Mouse (Mus musculus) cerebellum, postnatal 36 days (tissue): ENCODE data around the gene Brpf3.
A peak's percentile ranks its signal among the peaks of the same experiment; 100 is the strongest.
"Not testable (repeated sequence)": the region's sequence is repeated elsewhere in the genome, so short reads cannot be mapped to it uniquely, and the experiment has no call there.

Experiments
- DNase-seq, 2 experiments: peaks; one replicate each; pipeline ENCODE4 v3.0.0; 2021 to 2022; ENCODE audit warnings: mixed read lengths in 2 of 2

Gene Brpf3

GRCm38 (mm10) chr17:28800671-28801412, at the start of gene Brpf3:
Gene Brpf3, plus strand, starts transcription at chr17:28801090.
- peak; percentile 69 to 82 for DNase-seq

GRCm38 (mm10) chr17:28756447-28756846, 44.4 kb upstream of the Brpf3 start:
- no peak for DNase-seq

GRCm38 (mm10) chr17:28757470-28757869, 43.4 kb upstream of the Brpf3 start:
- no peak for DNase-seq

- DNase-seq, result no peak
Measured at GRCm38 (mm10) chr17:28760736-28761312, 40.1 kb upstream of the Brpf3 start.

GRCm38 (mm10) chr17:28761871-28762270, 39.0 kb upstream of the Brpf3 start:
- peak; percentile 84 to 85 for DNase-seq

GRCm38 (mm10) chr17:28766203-28766602, 34.7 kb upstream of the Brpf3 start:
- no peak for DNase-seq

GRCm38 (mm10) chr17:28766781-28767515, 33.9 kb upstream of the Brpf3 start:
- DNase-seq, result no peak

GRCm38 (mm10) chr17:28769121-28769874, 31.6 kb upstream of the Brpf3 start, which contains the start of gene Mapk13:
Gene Mapk13, plus strand, starts transcription at chr17:28769297.
- DNase-seq, result no peak

GRCm38 (mm10) chr17:28769875-28770421, 30.9 kb upstream of the Brpf3 start:
- DNase-seq, result peak; percentile 32 to 34

- DNase-seq, result no peak
Measured at GRCm38 (mm10) chr17:28771289-28771688, 29.6 kb upstream of the Brpf3 start.

GRCm38 (mm10) chr17:28774303-28774702, 26.6 kb upstream of the Brpf3 start:
- not testable (repeated sequence) for DNase-seq

GRCm38 (mm10) chr17:28775161-28775560, 25.7 kb upstream of the Brpf3 start:
- DNase-seq, result no peak

GRCm38 (mm10) chr17:28776817-28777216, 24.1 kb upstream of the Brpf3 start:
- DNase-seq, result no peak

- DNase-seq, result peak; percentile 93 to 94
Measured at GRCm38 (mm10) chr17:28777231-28778005, 23.5 kb upstream of the Brpf3 start.

GRCm38 (mm10) chr17:28779735-28780134, 21.2 kb upstream of the Brpf3 start:
- DNase-seq, result no peak

GRCm38 (mm10) chr17:28780836-28781235, 20.1 kb upstream of the Brpf3 start:
- no peak for DNase-seq

- DNase-seq, result no peak
Measured at GRCm38 (mm10) chr17:28781290-28782045, 19.4 kb upstream of the Brpf3 start.

- DNase-seq, result no peak
Measured at GRCm38 (mm10) chr17:28785036-28785435, 15.9 kb upstream of the Brpf3 start.

GRCm38 (mm10) chr17:28787507-28787906, 13.4 kb upstream of the Brpf3 start:
- no peak for DNase-seq

GRCm38 (mm10) chr17:28797031-28797430, 3.9 kb upstream of the Brpf3 start:
- no peak for DNase-seq
